Mouse (Mus musculus): ENCODE results near the gene Kcnab3. TPM values are rescaled to one million over a fixed set of nuclear protein-coding genes. Genes with fewer than 3 reads are reported as not detected.
"Not testable (repeated sequence)": the region's sequence is repeated elsewhere in the genome, so short reads cannot be mapped to it uniquely, and the experiment has no call there.

Gene Kcnab3
- polyA plus RNA-seq, 1 experiment, result 0.65 TPM

DNA sequence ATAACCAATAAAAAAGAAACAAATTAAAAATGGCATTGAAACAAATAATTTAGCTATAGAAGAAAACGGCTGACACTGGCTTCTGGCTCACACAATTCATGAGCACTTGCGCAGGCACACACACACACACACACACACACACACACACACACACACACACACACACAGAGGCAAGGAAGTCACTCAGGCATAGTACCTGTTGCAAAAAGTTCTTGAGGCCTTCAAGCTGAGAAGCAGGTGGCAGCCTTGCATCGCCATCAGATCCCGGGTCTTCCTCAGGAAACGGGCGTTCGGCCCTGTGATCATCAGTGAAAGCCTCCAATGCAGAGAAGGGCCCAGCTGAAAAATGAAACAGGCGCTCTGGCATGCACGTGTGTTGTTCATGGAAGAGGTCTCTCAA is 20.8 kb upstream of the Kcnab3 start:
- TF ChIP-seq POLR2A (IDR thresholded peaks at IDR 0.05; ENCODE audit: low read depth, low read length) (no peak), CTCF (IDR thresholded peaks at IDR 0.05; ENCODE audit: extremely low read depth, insufficient read length, insufficient replicate concordance, low read depth, low read length) (no peak)

DNA sequence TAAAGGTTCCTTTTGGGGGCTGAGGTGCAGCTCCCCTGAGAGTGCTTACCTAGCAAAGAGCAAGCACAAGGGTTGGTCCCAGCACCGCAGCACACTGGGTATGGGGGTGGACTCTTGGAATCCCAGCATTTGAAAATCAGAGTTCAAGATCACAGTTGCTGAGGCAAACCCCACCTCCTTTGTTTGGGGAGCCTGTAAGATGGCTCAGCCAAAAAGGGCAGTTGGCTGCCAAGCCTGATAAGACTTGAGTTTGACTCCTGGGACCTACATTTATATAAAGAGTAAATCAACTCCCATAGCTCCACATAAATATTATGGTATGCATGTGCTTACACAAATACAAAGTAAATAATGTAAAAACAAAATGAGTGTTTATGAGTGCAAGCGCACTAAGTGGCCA is 20.0 kb upstream of the Kcnab3 start:
- H3K4me1 ChIP-seq (ENCODE audit: control insufficient read depth, insufficient read depth, insufficient read length, low read length), result no peaks in the 10 kb centered on the region
- TF ChIP-seq CTCF (IDR thresholded peaks at IDR 0.05; ENCODE audit: extremely low read depth, insufficient read length, insufficient replicate concordance, low read depth, low read length), result no peak
- no peak for TF ChIP-seq POLR2A (IDR thresholded peaks at IDR 0.05; ENCODE audit: low read depth, low read length)
- no peak overlapping the region for H3K4me3 ChIP-seq (ENCODE audit: low read depth, low read length)
- H3K27me3 ChIP-seq (ENCODE audit: control insufficient read depth, insufficient read depth, low read length), result no peaks in the 10 kb centered on the region
- WGBS, result 87% methylated on average over 2 of the region's 2 CpGs
- no peak overlapping the region for H3K27ac ChIP-seq (ENCODE audit: insufficient read depth, low read depth, low read length)
- peaks cover 32% of the 10 kb centered on the region for H3K36me3 ChIP-seq (ENCODE audit: control insufficient read depth, insufficient read depth, low read length)

More for the DNA sequence above, 20.8 kb upstream of the Kcnab3 start:
- 93% methylated on average over 9 of the region's 9 CpGs for WGBS
- Histone ChIP-seq H3K4me3 (ENCODE audit: low read depth, low read length) (no peak overlapping the region), H3K36me3 (ENCODE audit: control insufficient read depth, insufficient read depth, low read length) (peaks cover 29% of the 10 kb centered on the region), H3K27ac (ENCODE audit: insufficient read depth, low read depth, low read length) (no peak overlapping the region), H3K27me3 (ENCODE audit: control insufficient read depth, insufficient read depth, low read length) (no peaks in the 10 kb centered on the region), H3K4me1 (ENCODE audit: control insufficient read depth, insufficient read depth, insufficient read length, low read length) (no peaks in the 10 kb centered on the region)

DNA sequence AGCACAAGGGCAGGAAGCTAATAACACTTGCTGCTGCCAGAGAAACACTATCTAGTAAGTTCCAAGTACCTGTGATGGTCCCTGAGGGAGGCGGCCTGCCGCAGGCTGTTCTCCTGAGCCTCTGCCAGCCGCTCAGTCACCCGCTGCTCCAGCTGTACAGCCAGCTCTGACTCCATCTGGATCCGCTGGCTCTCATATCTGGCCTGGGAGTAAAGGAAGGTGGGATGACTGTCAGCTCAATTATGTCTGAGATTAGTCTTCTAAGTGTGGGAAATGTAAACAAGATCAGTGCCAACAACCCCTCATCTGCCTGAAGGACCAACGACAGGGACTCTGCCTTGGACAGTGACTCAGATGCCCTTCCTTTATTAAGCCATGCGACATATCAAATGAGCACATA is 14.8 kb upstream of the Kcnab3 start:
- no peak for TF ChIP-seq CTCF (IDR thresholded peaks at IDR 0.05; ENCODE audit: extremely low read depth, insufficient read length, insufficient replicate concordance, low read depth, low read length)
- no peak for TF ChIP-seq POLR2A (IDR thresholded peaks at IDR 0.05; ENCODE audit: low read depth, low read length)
- WGBS, result 72% methylated on average over 7 of the region's 7 CpGs
- no peak overlapping the region for H3K4me3 ChIP-seq (ENCODE audit: low read depth, low read length)
- H3K4me1 ChIP-seq (ENCODE audit: control insufficient read depth, insufficient read depth, insufficient read length, low read length), result no peaks in the 10 kb centered on the region
- H3K27me3 ChIP-seq (ENCODE audit: control insufficient read depth, insufficient read depth, low read length), result no peaks in the 10 kb centered on the region
- H3K36me3 ChIP-seq (ENCODE audit: control insufficient read depth, insufficient read depth, low read length), result peaks cover 25% of the 10 kb centered on the region
- no peak overlapping the region for H3K27ac ChIP-seq (ENCODE audit: insufficient read depth, low read depth, low read length)

DNA sequence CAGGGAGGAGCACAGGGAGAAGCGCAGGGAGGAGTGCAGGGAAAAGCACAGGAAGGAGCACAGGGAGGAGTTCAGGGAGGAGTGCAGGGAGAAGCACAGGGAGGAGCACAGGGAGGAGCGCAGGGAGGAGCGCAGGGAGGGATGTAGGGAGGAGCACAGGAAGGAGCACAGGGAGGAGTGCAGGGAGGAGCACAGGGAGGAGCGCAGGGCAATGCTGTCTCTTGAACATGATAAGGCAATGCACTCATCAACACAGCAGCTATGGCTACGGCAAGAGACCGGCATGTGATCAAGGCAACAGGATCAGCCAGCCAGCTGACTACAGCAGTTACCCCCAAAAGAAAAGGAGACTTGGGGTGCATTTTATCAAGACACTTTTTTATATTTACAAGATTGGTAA is 9.7 kb upstream of the Kcnab3 start:
- TF ChIP-seq POLR2A (IDR thresholded peaks at IDR 0.05; ENCODE audit: low read depth, low read length), result no peak
- no peak for TF ChIP-seq CTCF (IDR thresholded peaks at IDR 0.05; ENCODE audit: extremely low read depth, insufficient read length, insufficient replicate concordance, low read depth, low read length)
- H3K4me1 ChIP-seq (ENCODE audit: control insufficient read depth, insufficient read depth, insufficient read length, low read length), result no peaks in the 10 kb centered on the region
- no peak overlapping the region for H3K27ac ChIP-seq (ENCODE audit: insufficient read depth, low read depth, low read length)
- H3K36me3 ChIP-seq (ENCODE audit: control insufficient read depth, insufficient read depth, low read length), result peaks cover 5% of the 10 kb centered on the region
- H3K4me3 ChIP-seq (ENCODE audit: low read depth, low read length), result no peak overlapping the region
- 98% methylated on average over 6 of the region's 6 CpGs for WGBS
- H3K27me3 ChIP-seq (ENCODE audit: control insufficient read depth, insufficient read depth, low read length), result no peaks in the 10 kb centered on the region

DNA sequence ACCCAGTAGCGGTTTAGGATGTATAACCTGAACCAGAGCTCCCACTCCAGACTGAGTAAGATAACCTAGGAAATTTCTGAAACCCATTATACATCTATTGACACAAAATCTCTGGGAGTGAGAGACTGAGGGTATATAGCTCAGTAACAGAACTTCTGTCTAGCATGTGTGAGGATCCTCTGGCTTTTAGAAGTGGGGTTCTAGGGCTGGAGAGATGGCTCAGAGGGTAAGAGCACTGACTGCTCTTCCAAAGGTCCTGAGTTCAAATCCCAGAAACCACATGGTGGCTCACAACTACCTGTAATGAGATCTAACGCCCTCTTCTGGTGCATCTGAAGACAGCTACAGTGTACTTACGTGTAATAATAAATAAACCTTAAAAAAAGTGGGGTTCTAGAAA is 8.1 kb upstream of the Kcnab3 start:
- 86% methylated on average over 3 of the region's 3 CpGs for WGBS
- H3K27ac ChIP-seq (ENCODE audit: insufficient read depth, low read depth, low read length); H3K4me3 ChIP-seq (ENCODE audit: low read depth, low read length); H3K4me1 ChIP-seq (ENCODE audit: control insufficient read depth, insufficient read depth, insufficient read length, low read length); H3K27me3 ChIP-seq (ENCODE audit: control insufficient read depth, insufficient read depth, low read length); H3K36me3 ChIP-seq (ENCODE audit: control insufficient read depth, insufficient read depth, low read length): not testable (repeated sequence)

DNA sequence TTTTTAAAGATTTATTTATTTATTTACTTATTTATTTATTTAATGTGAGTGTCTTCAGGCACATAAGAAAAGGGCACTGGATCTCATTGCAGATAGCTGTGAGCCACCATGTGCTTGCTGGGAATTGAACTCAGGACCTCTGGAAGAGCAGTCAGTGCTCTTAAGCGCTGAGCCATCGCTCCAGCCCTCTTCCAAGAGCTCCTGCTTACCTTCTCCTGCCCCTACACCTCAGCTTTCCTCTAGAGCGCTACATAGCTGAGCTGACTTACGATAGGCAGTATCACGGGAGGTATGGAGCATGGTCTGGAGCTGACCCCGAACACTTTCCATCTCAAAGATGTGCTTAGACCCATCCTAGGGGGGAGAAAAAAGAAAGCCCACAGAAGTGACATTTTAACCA is 4.5 kb upstream of the Kcnab3 start:
- Histone ChIP-seq H3K4me3 (ENCODE audit: low read depth, low read length) (no peak overlapping the region), H3K36me3 (ENCODE audit: control insufficient read depth, insufficient read depth, low read length) (peaks cover 3% of the 10 kb centered on the region; the same call in 1 of the 2 replicates), H3K27me3 (ENCODE audit: control insufficient read depth, insufficient read depth, low read length) (peaks cover 4% of the 10 kb centered on the region), H3K27ac (ENCODE audit: insufficient read depth, low read depth, low read length) (no peak overlapping the region), H3K4me1 (ENCODE audit: control insufficient read depth, insufficient read depth, insufficient read length, low read length) (peaks cover 9% of the 10 kb centered on the region)
- TF ChIP-seq CTCF (IDR thresholded peaks at IDR 0.05; ENCODE audit: extremely low read depth, insufficient read length, insufficient replicate concordance, low read depth, low read length), result no peak
- TF ChIP-seq POLR2A (IDR thresholded peaks at IDR 0.05; ENCODE audit: low read depth, low read length), result no peak
- WGBS, result 96% methylated on average over 6 of the region's 6 CpGs

DNA sequence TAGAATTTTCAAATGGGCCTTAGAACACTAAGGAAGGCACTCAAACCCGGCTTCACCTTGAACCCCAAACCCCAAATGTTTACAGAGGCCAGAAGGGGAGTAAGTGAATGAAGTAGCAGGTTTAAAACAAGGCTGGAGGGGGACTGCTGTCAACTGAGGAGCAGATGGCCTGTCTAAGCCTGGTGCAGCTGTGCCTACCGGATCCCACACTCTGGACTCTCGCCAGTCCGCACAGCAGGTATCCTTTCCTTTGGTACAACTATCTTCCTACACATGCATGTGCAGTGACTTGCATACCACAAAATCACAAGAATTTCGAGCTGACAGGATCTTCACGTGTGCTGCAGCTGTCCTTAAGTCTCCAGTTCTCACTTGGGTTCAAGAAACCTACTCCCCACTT is 4.0 kb upstream of the Kcnab3 start:
- TF ChIP-seq CTCF (IDR thresholded peaks at IDR 0.05; ENCODE audit: extremely low read depth, insufficient read length, insufficient replicate concordance, low read depth, low read length), result no peak
- 57% methylated on average over 6 of the region's 6 CpGs for WGBS
- Histone ChIP-seq H3K36me3 (ENCODE audit: control insufficient read depth, insufficient read depth, low read length) (peaks cover 3% of the 10 kb centered on the region; the same call in 1 of the 2 replicates), H3K4me1 (ENCODE audit: control insufficient read depth, insufficient read depth, insufficient read length, low read length) (peaks cover 10% of the 10 kb centered on the region), H3K4me3 (ENCODE audit: low read depth, low read length) (no peak overlapping the region), H3K27me3 (ENCODE audit: control insufficient read depth, insufficient read depth, low read length) (peaks cover 8% of the 10 kb centered on the region), H3K27ac (ENCODE audit: insufficient read depth, low read depth, low read length) (no peak overlapping the region)

Data from small intestine, adult 2 months (tissue).